Mouse (Mus musculus) CH12F3 (cell line): ENCODE results near the gene Srrm1.

ENCODE experiments used
- in situ Hi-C: fragments of 300-500 bp; cut with MboI; formaldehyde crosslinking; loops from 2 replicates; pipeline ENCODE4 v1.14.3; 2020; ENCODE audit warnings: low sequenced_read_pairs

Gene Srrm1

DNA sequence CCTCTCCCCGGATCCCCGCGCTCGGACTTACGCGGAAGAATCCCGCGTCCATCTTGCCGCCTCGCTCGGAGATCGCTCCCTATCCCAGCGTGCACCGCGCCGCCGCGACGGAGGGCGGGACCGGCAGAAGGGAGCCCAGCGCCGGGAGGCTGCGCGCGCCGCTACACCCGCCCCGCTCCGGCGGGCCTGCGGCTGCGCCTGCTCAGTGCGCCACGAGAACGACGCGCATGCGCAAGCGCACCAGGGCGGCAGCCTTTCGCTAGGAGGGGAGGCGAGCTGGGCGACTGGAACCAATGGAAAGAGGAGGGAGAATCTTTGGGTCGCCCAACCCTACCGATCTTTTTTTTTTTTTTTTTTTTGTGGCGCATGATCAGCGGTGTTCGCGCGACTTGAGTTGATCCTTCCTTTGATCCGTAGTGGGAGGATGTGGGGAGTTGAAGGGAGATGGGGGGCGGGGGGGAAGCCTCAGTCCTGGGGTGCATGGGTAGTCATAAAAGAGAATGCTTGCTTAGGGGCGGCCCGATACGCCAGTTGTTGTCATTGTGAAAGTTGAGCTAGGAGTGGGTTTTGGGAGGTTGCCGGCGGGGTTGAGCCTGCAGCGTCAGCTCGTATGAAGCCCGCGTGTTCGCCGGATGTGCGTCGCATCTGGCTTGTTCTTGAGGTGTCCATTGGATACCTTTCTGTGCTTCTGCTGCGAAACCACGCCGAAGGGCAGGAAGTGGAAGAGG is at the start of gene Srrm1:
Srrm1 (minus strand) TSS at position 256 of the 728 bp plus-strand sequence.
- in situ Hi-C loops, result no loop called here

DNA sequence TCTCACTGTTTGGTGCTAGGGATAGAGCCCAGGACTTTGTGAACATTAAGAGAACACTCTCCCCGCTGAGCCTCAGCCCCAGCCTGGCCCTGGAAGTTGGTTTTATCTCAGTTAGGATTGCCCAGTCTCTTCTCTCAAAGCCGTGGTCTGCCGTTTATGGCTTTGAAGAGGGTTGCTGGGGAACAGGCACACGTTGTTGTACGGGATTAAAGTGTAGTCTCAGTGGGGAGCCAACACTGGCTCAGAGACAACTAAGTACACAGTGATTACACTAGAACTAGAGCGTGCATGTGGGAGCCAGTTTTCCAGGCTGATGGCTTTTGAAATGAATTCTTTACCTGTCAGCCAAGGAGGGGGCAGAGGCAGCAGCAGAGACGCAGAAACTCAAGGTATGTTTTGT is 48.8 kb upstream of the Srrm1 start:
- in situ Hi-C loops, result no loop called here

DNA sequence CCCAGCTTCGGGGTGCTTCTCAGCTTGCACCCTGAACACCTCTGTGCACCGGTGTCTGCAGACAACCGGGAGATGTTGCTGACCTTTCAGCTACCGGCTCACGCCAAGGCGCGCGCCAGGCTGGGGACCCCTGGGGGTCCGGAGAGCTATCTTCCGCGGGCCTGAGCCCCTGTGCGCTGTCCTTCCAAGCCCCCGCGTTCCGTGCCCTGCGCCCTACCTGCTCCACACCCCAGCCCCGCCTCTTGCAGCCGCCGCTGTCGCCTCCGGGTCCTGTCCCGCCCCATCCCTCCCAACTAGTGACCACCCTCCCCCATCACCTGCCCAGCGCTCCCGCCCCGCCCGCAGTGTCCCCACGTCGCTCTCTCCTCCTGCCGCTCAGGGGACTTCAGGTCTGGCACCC is 44.9 kb upstream of the Srrm1 start, which contains the start of gene Ncmap:
Ncmap (minus strand) TSS at position 237 of the 400 bp plus-strand sequence.
- in situ Hi-C loops, result no loop called here

DNA sequence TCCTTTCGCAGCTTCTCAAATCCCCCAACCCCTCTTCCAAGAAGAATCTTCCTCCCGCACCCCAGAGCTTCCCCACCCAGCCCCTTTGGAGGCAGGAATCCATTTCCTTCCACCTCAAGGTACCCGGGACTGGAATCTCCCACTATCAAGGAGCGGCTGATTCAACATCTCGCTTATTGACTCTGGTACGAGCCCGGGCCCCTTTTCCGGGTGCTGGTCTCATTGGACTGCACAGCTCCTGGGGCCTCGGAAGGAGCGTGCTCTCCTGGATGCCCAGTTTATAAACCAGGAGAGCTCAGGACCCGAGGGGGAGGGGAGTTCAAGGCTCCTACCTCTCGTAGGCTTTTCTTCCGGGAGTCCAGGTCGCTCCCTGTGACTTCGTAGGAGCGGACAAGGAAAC is 44.4 kb upstream of the Srrm1 start:
- in situ Hi-C loops, result no loop called here

DNA sequence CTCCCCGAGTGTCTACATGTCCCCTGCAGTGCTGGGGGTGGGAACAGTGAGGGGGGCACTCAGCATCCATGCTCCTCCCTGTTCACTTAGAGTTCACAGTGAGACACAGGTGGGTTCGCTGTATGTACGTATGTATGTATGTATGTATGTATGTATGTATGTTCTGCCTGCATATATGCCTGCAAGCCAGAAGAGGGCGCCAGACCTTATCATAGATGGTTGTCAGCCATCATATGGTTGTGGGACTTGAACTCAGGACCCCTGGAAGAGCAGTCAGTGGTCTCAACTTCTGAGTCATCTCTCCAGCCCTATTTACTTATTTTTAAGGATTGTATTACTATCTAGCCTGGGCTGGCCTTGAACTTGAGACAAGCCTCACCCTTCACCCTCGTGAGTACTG is 43.2 kb upstream of the Srrm1 start:
- in situ Hi-C loops, result no loop called here

DNA sequence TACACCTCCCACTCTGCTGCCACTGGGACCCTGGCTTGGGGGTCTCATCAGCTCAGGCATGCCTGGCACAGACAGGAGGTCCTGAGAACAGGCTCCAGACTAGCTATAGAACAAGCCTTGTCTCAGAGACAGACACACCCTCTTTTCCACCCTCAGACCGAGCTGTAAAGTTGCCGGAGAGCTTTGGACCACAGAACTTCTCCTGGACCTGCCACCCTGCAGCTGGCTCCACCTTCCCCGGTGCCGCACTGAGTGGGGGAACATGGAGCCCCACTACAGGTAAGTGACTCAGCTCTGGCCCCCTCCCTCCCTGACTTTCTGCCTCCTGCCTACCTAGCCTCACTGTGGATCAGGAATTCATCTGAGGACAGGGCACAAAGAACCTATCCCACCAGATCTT is 42.3 kb upstream of the Srrm1 start:
- in situ Hi-C loops, result no loop called here

DNA sequence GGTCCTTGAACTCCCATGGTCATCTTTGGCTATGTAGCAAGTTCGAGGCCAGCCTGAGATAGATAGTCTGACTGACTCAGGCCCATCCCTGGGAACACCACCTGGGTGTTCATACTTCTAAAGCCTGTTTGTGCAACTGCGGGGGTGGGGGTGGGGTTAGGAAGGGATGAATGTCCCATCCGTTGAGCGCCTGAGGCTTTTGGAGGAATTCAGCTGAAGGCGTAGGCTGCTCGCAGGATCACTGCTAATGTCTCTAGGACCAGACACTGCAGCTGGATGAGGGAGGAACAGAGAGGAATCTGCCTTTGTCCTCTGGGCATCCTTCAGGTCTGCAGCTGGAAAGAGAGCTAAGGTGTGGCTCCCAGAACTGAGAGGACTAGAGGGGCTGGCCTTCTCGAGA is 41.5 kb upstream of the Srrm1 start:
- in situ Hi-C loops, result no loop called here

DNA sequence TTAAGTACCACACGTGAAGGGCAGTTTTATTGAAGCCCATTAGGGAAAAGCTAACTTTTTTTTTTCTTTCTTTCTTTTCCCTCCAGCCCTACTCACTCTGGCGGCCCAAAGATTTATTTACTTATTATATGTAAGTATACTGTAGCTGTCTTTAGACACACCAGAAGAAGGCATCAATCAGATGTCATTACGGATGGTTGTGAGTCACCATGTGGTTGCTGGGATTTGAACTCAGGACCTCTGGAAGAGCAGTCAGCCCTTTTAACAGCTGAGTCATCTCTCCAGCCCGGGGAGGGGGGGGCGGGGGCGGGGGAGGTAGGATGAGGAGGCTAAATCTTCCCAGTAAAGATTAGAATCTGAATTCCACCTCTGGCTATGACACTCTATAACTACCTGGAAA is 40.3 kb upstream of the Srrm1 start:
- in situ Hi-C loops, result no loop called here

DNA sequence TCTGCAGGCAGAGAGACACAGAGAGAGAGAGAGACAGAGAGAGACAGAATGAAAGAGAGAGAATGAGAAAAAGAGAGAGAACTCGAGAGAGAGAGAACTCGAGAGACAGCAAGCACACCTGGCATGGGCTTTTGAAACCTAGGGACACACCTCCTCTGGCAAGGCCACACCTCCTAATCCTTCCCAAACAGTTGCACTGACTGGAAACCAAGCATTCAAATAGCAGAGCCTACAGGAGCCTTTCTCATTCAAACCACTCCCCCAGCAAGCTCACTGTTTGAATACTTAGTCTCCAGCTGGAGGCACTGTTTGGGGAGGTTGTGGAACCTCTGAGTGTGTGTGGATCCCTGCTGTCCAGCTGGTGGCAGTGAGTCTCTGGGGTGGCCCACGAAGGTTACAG is 39.7 kb upstream of the Srrm1 start:
- in situ Hi-C loops, result no loop called here

DNA sequence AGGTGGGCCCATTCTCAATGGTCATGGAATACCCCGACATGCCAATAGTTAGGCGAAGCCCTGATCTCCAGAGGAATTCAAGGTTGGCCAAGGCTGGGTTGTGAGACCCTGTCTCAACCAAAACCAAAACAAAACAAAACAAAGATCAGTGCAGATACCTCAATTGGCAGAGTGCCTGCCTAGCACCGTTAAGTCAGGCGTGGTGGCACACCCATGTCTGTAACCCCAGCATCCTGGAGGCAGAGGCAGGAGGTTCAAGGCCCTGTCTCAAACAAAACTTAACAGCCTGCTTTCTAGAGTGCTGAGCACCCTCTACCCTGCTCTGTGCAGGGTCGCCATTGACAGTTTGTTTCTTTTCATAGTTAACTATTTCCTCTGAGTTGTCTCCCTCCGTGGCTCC is 37.9 kb upstream of the Srrm1 start:
- in situ Hi-C loops, result no loop called here

DNA sequence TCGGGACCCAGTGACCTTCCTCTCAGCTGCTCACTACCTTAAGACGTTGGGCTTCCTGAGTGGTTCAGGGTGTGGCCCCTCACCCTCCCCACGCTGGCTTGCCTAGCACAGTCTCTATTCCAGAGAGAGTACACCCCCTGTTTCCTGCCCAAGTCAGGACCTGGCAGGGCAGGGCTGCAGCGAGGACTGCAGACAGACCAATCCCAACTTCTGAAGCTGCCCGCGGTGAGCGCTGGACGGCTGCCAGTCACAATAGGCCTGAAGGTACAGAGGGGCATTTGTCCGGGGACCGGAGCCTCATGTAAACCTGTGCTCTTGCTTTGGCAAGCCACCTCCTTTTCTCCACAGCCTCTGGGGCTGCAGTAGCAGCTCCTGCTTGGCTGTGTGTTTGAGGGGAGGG is 32.5 kb upstream of the Srrm1 start:
- in situ Hi-C loops, result no loop called here

DNA sequence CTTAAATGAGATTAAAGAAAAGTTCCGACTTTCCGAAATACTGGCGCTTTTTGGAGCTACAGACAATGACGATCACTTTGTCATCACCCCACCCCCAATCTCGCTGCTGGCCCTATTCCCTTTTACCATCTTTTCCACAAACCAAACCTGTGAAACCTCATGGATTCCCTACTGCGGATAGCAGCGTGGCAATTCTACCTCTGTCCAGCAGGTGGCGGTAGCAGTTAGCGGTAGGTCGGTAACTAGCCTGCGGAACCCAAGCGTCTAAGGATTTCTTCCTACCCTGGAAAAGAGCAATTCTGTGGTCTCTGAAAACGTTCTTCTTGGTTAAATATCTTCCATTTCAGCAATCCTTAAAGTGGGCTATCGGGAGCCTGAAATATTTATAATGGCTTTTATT is 29.2 kb upstream of the Srrm1 start:
- in situ Hi-C loops, result no loop called here

DNA sequence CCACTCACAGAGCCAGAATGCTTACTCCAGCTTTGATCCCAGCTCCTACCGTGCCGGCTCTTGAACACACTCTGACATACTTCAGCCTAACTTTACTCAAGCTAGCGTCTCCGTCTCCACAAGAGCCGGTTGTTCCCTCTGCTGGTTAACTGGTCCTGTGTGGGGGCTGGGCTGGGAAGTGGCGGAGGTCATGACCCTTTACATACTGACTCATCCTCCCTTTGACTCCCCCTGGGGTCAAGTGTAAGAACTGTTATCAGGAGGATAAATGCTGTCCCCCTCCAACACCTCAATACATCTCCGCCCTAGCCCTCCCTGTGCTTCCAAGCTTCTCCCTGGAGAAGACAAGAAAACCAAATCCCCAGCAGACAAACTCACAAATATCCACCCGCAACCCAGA is 28.2 kb upstream of the Srrm1 start:
- in situ Hi-C loops, result no loop called here

DNA sequence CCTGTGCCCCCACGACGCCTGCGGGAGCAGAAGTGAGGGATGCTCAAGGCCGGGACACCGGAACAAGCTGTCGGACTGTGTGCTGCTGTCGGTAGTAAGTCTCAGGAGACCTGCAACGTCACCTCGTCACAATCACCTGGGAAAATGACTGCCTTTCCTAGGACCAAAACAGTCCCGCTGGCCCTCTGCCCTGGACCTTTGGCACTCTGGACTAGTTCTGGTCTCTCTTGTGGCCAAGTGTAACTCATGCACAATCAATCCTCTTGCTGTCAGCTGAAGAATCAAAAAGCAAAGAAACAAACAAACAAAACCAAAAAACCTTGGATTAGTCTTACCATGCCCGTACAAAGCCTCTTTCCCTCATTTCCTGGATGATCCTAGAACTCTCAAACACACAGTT is 24.1 kb upstream of the Srrm1 start:
- in situ Hi-C loops, result no loop called here

DNA sequence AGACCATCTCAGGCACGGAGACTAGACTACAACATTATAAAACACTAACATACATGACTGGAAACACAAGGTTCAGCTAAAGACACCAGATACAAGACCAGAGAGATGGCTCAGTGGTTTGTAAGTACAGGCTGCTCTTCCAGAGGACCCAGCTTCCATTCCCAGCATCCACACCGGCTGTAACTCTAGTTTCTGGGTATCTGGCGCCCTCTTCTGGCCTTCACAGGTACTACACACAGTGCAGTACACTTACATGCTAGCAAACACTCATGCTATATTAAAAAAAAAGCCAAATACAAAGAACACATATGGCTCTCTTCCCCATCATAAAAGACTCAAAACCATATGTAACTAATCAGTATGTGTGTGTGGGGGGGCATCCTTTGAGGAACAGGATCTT is 22.3 kb upstream of the Srrm1 start:
- in situ Hi-C loops, result no loop called here

DNA sequence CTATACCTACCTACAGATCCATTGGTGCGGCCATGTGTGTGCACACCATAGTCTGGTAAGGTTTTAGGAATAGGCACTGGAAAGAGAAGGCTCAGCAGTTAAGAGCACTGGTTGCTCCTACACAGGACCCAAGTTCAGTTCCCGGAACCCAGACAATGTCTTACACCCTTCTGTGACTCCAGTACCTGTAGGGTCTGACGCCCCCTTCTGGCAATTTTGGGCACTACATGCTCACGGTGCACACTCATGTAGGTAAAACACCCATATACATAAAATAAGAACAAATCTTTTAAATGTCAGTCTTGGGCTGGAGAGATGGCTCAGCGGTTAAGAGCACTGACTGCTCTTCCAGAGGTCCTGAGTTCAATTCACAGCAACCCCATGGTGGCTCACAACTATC is 20.2 kb upstream of the Srrm1 start:
- in situ Hi-C loops, result no loop called here

DNA sequence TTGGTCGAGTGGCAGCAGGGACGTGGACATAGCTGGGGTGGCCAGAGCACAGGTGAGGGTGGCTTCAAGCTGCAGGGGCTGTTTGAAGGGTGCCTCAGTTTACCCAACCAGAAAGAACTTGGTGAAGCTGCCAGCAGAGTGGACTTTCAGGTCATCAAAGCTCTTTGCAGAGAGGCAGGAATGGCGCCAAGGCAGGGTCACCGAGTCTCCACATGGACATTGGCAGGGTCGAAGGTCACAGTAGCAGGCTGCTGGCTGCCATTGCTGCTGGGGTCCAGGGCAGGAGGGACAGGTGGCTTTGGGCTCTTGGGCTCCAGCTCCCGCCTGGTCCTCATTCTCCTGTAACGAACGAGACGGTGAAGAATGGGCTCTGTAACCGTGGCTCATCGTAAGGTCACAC is 17.3 kb upstream of the Srrm1 start:
- in situ Hi-C loops, result no loop called here

DNA sequence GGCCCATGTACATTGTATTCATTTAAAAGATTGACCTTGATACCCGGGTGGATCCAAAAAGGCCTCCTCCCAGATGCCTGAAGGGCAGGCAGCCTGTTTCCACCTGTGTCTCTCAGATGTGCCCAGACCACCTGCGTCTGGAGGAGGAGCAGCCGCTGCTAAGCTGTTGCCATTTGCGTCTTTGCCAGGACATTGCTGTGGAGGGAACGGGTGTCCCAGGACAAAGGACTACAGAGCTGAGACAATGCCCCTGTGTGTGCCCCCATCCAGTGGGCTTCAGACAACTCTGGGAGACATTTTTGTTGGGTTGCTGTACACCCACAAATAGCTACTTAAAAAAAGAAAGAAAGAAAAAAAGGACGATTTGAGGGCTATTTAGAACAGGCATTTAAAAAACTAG is 9.7 kb upstream of the Srrm1 start:
- in situ Hi-C loops, result no loop called here

DNA sequence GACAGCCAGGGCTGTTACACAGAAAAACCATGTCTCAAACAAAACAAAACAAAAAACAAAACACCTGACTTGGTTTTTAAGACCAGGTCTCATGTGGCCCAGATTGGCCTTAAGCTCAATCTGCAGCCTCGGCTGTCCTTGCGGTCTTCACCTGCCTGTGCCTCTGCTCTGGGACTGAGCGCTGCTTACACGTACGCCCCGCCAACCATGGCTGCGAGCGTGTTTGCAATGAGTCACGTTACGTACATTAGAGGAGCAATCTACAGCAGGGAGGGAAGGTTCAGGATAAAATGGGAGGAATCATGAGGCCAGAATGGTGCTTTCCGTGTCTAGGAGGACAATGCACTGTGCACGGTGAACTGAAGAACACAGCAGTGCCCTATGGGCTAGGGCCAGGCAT is 8.6 kb upstream of the Srrm1 start:
- in situ Hi-C loops, result no loop called here

DNA sequence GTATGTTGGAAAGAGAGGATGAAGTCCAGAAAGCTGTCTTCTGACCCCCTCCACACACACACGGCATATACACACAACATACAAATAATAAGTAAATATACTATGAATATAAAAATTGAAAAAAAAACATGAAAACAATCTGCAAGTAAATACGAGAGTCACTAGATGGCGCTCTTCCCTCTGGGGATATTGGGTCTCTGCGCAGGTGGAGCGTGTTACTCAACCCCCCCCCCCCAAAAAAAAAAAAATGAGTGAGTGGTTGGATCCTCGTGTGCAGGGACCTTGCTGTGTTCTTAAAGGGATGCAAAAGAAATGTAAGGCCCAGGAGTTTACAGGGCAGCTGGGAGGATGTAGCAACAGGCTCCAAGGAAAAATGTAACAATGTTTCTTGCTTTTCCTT is 5.6 kb upstream of the Srrm1 start:
- in situ Hi-C loops, result no loop called here

DNA sequence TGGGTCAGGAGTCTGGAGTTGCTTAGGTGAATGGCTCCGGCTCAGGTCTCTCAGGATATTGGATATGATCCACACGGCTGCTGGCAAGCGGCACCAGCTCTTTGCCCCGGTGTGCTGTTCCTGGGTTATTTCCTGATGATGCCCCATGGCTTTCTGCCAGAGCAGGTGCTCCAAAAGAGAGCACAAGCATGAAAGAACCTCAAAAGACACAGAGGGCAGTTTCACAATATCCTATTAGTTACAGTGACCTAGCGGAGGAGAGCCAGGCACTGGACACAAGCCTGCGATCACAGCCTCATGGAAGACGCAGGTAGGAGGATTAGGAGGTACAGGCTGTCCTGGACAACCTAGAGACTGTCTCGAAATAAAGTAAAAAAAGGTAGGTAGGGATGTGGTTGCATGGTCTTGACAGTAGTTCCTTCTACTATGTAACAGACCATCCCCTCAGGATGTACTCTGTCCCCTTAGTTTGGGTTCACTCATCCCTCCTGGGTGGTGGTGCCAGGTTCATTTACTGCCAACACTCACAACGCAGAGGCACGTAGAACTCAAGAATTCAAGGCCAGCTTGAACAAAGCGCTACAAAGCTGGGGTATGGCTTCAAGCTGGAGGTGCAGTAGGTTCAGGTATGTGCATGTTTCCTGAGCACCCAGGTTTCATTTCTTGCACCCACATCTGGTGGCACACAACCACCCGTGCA is 4.2 kb upstream of the Srrm1 start:
- in situ Hi-C loops, result no loop called here

DNA sequence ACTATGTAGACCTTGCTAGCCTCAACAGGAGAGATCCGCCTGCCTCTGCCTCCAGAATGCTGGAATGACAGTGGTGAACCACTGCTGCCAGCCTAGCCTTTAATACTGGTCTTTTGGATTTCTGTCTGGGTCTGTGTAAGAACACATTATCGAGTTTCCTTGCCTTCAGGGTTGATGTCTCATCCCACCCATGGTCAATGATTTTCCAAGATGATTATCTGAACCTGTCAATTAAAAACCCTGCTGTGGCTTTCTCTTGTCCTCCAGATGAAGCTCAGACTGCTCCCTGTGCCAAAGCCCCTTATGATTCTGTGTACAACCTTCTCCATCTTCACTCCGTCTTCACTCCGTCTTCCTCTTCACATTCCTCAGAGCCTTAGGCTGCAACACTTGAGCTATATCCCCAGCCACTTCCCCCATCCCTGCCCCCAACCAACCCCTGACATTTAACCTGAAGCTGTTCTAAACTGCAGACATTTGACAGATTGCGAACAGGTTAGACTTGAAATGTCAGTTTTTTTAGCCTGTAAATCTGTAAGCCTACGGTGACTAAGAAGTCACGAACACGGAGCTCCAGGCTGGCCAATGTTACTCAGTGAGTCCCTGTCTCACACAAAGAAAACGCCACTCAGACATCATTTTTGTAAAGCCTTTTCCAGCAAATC is 2.9 kb upstream of the Srrm1 start:
- in situ Hi-C loops, result no loop called here
